Mouse (Mus musculus): ENCODE measurements around the gene Pabpc4.
"Not testable (repeated sequence)": the region's sequence is repeated elsewhere in the genome, so short reads cannot be mapped to it uniquely, and the experiment has no call there.

DNA sequence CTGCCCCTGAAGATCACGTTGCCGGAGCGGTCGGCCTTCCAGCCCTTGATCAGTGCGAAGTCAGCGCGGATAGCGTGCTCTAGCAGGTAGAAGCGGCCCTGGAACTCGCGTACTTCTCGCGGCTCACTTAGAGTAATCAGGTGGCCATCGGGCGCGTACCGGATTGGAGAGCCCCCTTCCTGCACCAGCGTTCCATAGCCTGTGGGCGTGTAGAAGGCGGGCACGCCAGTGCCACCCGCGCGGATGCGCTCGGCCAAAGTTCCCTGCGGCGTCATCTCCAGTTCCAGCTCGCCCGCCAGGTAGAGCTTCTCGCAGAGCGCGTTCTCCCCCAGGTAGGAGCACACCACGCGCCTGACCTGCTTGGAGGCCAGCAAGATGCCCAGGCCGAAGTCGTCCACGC is 60.8 kb downstream of the Pabpc4 start:
- not testable (repeated sequence) for TF ChIP-seq FLI1 (IDR thresholded peaks at IDR 0.05; ENCODE audit: low read length); GATA1 (IDR thresholded peaks at IDR 0.05; ENCODE audit: borderline replicate concordance, low read length)

Data from megakaryocyte, embryonic 14.5 days (primary cell).